In the genomic region with DNA sequence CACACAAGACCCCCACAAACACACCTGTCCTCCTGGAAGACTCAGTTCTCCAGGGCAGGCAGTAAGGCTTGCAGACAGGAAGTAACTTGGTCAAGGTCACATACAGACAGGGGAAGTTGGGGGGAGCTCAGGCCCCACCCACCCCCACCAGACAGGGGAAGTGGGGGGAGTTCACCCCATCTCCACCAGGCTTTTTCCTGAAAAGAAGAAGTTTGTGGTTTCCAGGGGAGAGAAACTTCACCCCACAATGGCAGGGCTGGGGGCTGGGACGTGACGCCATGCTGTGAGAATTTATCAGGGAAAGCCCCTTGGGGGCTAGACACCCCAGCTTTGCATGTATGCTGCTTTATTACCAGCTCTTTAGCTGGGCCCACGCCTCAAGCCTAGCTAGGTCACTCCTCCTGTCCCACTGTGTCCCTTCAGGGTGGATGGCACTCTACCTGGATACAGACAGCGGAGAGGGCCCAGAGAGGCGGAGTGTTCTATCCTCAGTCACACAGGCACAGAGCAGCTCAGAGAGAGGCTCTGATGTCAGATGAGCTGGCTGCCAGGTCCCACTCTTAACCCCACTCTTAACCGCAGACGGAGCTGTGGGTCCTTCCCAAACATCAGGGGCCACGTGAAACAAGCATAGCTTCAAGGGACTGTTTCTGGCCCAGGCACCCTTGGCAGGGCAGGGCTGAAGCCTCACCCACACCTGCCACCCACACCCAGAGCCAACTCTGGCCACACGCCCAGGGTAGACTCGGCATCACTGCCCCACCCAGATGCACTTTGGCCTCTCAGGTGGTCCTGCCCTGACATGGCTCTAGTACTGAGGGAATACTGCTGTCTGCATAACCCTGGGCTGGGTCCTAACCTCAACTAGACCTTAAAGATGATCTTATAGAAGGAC, we compare ENCODE assay signal across 8 mouse cellular contexts. TPM values are rescaled to one million over a fixed set of nuclear protein-coding genes. Genes with fewer than 3 reads are reported as not detected.
DNase-seq lines count a peak whose midpoint lies in the region; ATAC-seq and TF ChIP-seq lines count a peak whose summit lies in the region.

No protein-coding gene starts in this region.

- H3K9ac ChIP-seq in ES-Bruce4 (ENCODE audit: low read depth, poor library complexity, severe bottlenecking) = peak overlapping the region; percentile 15; the same call in 1 of the 2 replicates
- 0 out of 2 replicates have a peak overlapping the region, but pooled peaks have one; percentile 5 for H3K9ac ChIP-seq in lung, postnatal 0 days (replicated peaks; ENCODE audit: low read depth)
- H3K9ac ChIP-seq in hindbrain, postnatal 0 days (replicated peaks; ENCODE audit: low read length) = no peak overlapping the region

- H3K27ac ChIP-seq in ES-Bruce4 (ENCODE audit: insufficient read depth, low read length) = peak overlapping the region; percentile 63
- peak overlapping the region; percentile 72 for H3K27ac ChIP-seq in lung, postnatal 0 days (ENCODE audit: low read length)
- H3K27ac ChIP-seq in hindbrain, postnatal 0 days = no peak overlapping the region

- H3K4me1 ChIP-seq in ES-Bruce4 (ENCODE audit: control insufficient read depth, insufficient read depth, low read length) = peaks cover 9% of the 10 kb centered on the region
- peaks cover 16% of the 10 kb centered on the region; the same call in 1 of the 2 replicates for H3K4me1 ChIP-seq in lung, postnatal 0 days (ENCODE audit: insufficient read depth, low read depth, low read length)
- H3K4me1 ChIP-seq in hindbrain, postnatal 0 days (ENCODE audit: insufficient read depth, low read length) = peaks cover 16% of the 10 kb centered on the region

- no peaks in the 10 kb centered on the region for H3K9me3 ChIP-seq in ES-Bruce4 (replicated peaks; ENCODE audit: control insufficient read depth, insufficient read depth, low read length, poor library complexity, severe bottlenecking)
- no peaks in the 10 kb centered on the region for H3K9me3 ChIP-seq in lung, postnatal 0 days (ENCODE audit: low read length)
- H3K9me3 ChIP-seq in hindbrain, postnatal 0 days (ENCODE audit: low read length) = no peaks in the 10 kb centered on the region

- H3K36me3 ChIP-seq in ES-Bruce4 (ENCODE audit: control insufficient read depth, insufficient read depth, low read length, poor library complexity, severe bottlenecking) = peaks cover 26% of the 10 kb centered on the region
- H3K36me3 ChIP-seq in lung, postnatal 0 days (ENCODE audit: insufficient read depth, low read length) = peaks cover 14% of the 10 kb centered on the region
- H3K36me3 ChIP-seq in hindbrain, postnatal 0 days (ENCODE audit: insufficient read depth, low read length) = peaks cover 20% of the 10 kb centered on the region

- TF ChIP-seq POLR2A in ES-Bruce4 (IDR thresholded peaks at IDR 0.05; ENCODE audit: insufficient read depth, low read length) = no peak

- peak; percentile 43 to 68 for DNase-seq in cerebellum, postnatal 14 days
- DNase-seq in cerebellum, adult 9-10 months = no peak
- peak; percentile 36 for DNase-seq in lung, postnatal 0 days (ENCODE audit: low spot score)
- DNase-seq in thymus, adult 18-20 months = peak; percentile 46 to 63
- no peak for DNase-seq in adrenal gland, adult 8-10 months
- DNase-seq in hindbrain, postnatal 0 days (ENCODE audit: low spot score) = no peak

- no peak for TF ChIP-seq EP300 in ES-Bruce4 (IDR thresholded peaks at IDR 0.05; ENCODE audit: insufficient read depth, low read depth, low read length)
- TF ChIP-seq EP300 in lung, postnatal 0 days (IDR thresholded peaks at IDR 0.05) = no peak

- no peak overlapping the region for H3K4me3 ChIP-seq in ES-Bruce4 (ENCODE audit: low read depth, low read length)
- no peak overlapping the region for H3K4me3 ChIP-seq in lung, postnatal 0 days (ENCODE audit: low read depth, low read length)
- H3K4me3 ChIP-seq in hindbrain, postnatal 0 days (ENCODE audit: low read length) = no peak overlapping the region

- no peak for TF ChIP-seq CTCF in ES-Bruce4 (IDR thresholded peaks at IDR 0.05; ENCODE audit: low read depth, low read length)
- no peak for TF ChIP-seq CTCF in lung, postnatal 0 days (IDR thresholded peaks at IDR 0.05)
- no peak for TF ChIP-seq CTCF in hindbrain, postnatal 0 days (IDR thresholded peaks at IDR 0.05; ENCODE audit: low read depth)

- peak overlapping the region; percentile 22; the same call in 1 of the 2 replicates for H3K4me2 ChIP-seq in lung, postnatal 0 days (replicated peaks; ENCODE audit: low read depth, low read length)
- H3K4me2 ChIP-seq in hindbrain, postnatal 0 days (ENCODE audit: low read depth, low read length) = no peak overlapping the region

- H3K27me3 ChIP-seq in ES-Bruce4 (ENCODE audit: control insufficient read depth, insufficient read depth, low read length, poor library complexity, severe bottlenecking) = no peaks in the 10 kb centered on the region
- H3K27me3 ChIP-seq in lung, postnatal 0 days (replicated peaks; ENCODE audit: insufficient read depth, low read length) = no peaks in the 10 kb centered on the region
- H3K27me3 ChIP-seq in hindbrain, postnatal 0 days (ENCODE audit: insufficient read depth, low read length) = no peaks in the 10 kb centered on the region

- 46% methylated on average over 10 of the region's 10 CpGs for WGBS in lung, postnatal 0 days
- WGBS in hindbrain, postnatal 0 days = 73% methylated on average over 10 of the region's 10 CpGs

- ATAC-seq in inflammation-experienced regulatory T-cells, adult 6 months = peak; percentile 71
- ATAC-seq in lung, postnatal 0 days = peak; percentile 3; the same call in 1 of the 2 replicates
- no peak for ATAC-seq in hindbrain, postnatal 0 days

RNA-seq across cellular contexts. Expression of a gene that starts 5.4 kb away (rescaled TPM):
- polyA plus RNA-seq in ES-Bruce4 (2011; ENCODE audit: insufficient read depth, insufficient read length, low read depth, missing spikeins) = 75.7 and 90.0 TPM in 2 replicates
- 100 to 1,000 TPM in 1 of 3 experiments, 10 to 100 TPM in 2; 74.0 to 103 (median 94.6) TPM for polyA plus RNA-seq in inflammation-experienced regulatory T-cells, adult 6 months (2017; shearing (Covaris generic))
- polyA plus RNA-seq in lung, postnatal 0 days (2015; fragmentation: Nextera tagmentation; extraction: Ambion mirVana) = 109 and 121 TPM in 2 replicates
- 10 to 100 TPM; 44.8 to 70.6 (median 59.1) TPM for total RNA-seq in adrenal gland, adult 8-10 months (2022)
- 62.6 and 68.3 TPM in 2 replicates for total RNA-seq in hindbrain, postnatal 0 days (2014; rRNA removed)
- 35.5 and 37.0 TPM in 2 replicates for polyA plus RNA-seq in hindbrain, postnatal 0 days (2015; fragmentation: Nextera tagmentation; extraction: Ambion mirVana)

RNA-seq across cellular contexts. Expression of a gene that starts 13.7 kb away (rescaled TPM):
- 5.7 and 6.1 TPM in 2 replicates for polyA plus RNA-seq in ES-Bruce4 (2011; ENCODE audit: insufficient read depth, insufficient read length, low read depth, missing spikeins)
- polyA plus RNA-seq in inflammation-experienced regulatory T-cells, adult 6 months (2017; shearing (Covaris generic)) = 1 to 10 TPM in 2 of 3 experiments, under 1 TPM in 1; 0.74 to 3.1 (median 2.1) TPM
- not detected in 2 replicates for polyA plus RNA-seq in lung, postnatal 0 days (2015; fragmentation: Nextera tagmentation; extraction: Ambion mirVana)
- not detected for total RNA-seq in adrenal gland, adult 8-10 months (2022)
- 2.1 and 2.9 TPM in 2 replicates for total RNA-seq in hindbrain, postnatal 0 days (2014; rRNA removed)
- polyA plus RNA-seq in hindbrain, postnatal 0 days (2015; fragmentation: Nextera tagmentation; extraction: Ambion mirVana) = 2.0 and 2.5 TPM in 2 replicates

RNA-seq across cellular contexts. Expression of a gene that starts 16.2 kb away (rescaled TPM):
- 14.3 and 15.3 TPM in 2 replicates for polyA plus RNA-seq in ES-Bruce4 (2011; ENCODE audit: insufficient read depth, insufficient read length, low read depth, missing spikeins)
- polyA plus RNA-seq in inflammation-experienced regulatory T-cells, adult 6 months (2017; shearing (Covaris generic)) = not detected
- polyA plus RNA-seq in lung, postnatal 0 days (2015; fragmentation: Nextera tagmentation; extraction: Ambion mirVana) = 23.8 and 26.6 TPM in 2 replicates
- total RNA-seq in adrenal gland, adult 8-10 months (2022) = 10 to 100 TPM in 1 of 4 experiments, 1 to 10 TPM in 3; 3.8 to 15.0 (median 6.8) TPM
- total RNA-seq in hindbrain, postnatal 0 days (2014; rRNA removed) = 151 and 155 TPM in 2 replicates
- polyA plus RNA-seq in hindbrain, postnatal 0 days (2015; fragmentation: Nextera tagmentation; extraction: Ambion mirVana) = 98.4 and 101 TPM in 2 replicates

RNA-seq across cellular contexts. Expression of a gene that starts 38.0 kb away (rescaled TPM):
- 22.3 and 24.8 TPM in 2 replicates for polyA plus RNA-seq in ES-Bruce4 (2011; ENCODE audit: insufficient read depth, insufficient read length, low read depth, missing spikeins)
- 10 to 100 TPM; 14.3 to 20.8 (median 16.6) TPM for polyA plus RNA-seq in inflammation-experienced regulatory T-cells, adult 6 months (2017; shearing (Covaris generic))
- 18.8 and 19.0 TPM in 2 replicates for polyA plus RNA-seq in lung, postnatal 0 days (2015; fragmentation: Nextera tagmentation; extraction: Ambion mirVana)
- 10 to 100 TPM; 32.4 to 41.5 (median 33.7) TPM for total RNA-seq in adrenal gland, adult 8-10 months (2022)
- 44.2 and 47.7 TPM in 2 replicates for total RNA-seq in hindbrain, postnatal 0 days (2014; rRNA removed)
- 34.6 and 37.1 TPM in 2 replicates for polyA plus RNA-seq in hindbrain, postnatal 0 days (2015; fragmentation: Nextera tagmentation; extraction: Ambion mirVana)

RNA-seq across cellular contexts. Expression of a gene that starts 43.7 kb away (rescaled TPM):
- 0.68 and 1.1 TPM in 2 replicates for polyA plus RNA-seq in ES-Bruce4 (2011; ENCODE audit: insufficient read depth, insufficient read length, low read depth, missing spikeins)
- 1 to 10 TPM in 2 of 3 experiments, under 1 TPM in 1; 0.98 to 8.0 (median 2.0) TPM for polyA plus RNA-seq in inflammation-experienced regulatory T-cells, adult 6 months (2017; shearing (Covaris generic))
- 0.17 and 0.44 TPM in 2 replicates for polyA plus RNA-seq in lung, postnatal 0 days (2015; fragmentation: Nextera tagmentation; extraction: Ambion mirVana)
- total RNA-seq in adrenal gland, adult 8-10 months (2022) = 1 to 10 TPM; 1.6 to 9.4 (median 5.6) TPM
- total RNA-seq in hindbrain, postnatal 0 days (2014; rRNA removed) = 0.31 and 1.0 TPM in 2 replicates
- 0.09 and 0.11 TPM in 2 replicates for polyA plus RNA-seq in hindbrain, postnatal 0 days (2015; fragmentation: Nextera tagmentation; extraction: Ambion mirVana)

Comparison
In these comparisons a context has a peak if more than half of its experiments do, and no peak if none do; other contexts are left out.
1. DNase-seq: peak in cerebellum, postnatal 14 days (2 of 2), lung, postnatal 0 days (single experiment) and thymus, adult 18-20 months (2 of 2); none in cerebellum, adult 9-10 months (single experiment), adrenal gland, adult 8-10 months (single experiment) and hindbrain, postnatal 0 days (single experiment).
2. RNA of a gene that starts 16.2 kb away (polyA plus RNA-seq): 98.4 to 101 TPM in hindbrain, postnatal 0 days, 23.8 to 26.6 TPM in lung, postnatal 0 days and 14.3 to 15.3 TPM in ES-Bruce4; not detected in inflammation-experienced regulatory T-cells, adult 6 months; every median in the first group is over 10 times any median in the second.